Mouse (Mus musculus) CD4-positive, CD25-positive, alpha-beta regulatory T cell, adult 2 months (primary cell): Measurements from ENCODE around the gene Ing2.

Source experiments
- DNase-seq: peaks from one replicate; pipeline ENCODE4 v3.0.0-alpha.2; 2012; ENCODE audit warnings: low read depth, low spot score

Ing2 gene

DNA sequence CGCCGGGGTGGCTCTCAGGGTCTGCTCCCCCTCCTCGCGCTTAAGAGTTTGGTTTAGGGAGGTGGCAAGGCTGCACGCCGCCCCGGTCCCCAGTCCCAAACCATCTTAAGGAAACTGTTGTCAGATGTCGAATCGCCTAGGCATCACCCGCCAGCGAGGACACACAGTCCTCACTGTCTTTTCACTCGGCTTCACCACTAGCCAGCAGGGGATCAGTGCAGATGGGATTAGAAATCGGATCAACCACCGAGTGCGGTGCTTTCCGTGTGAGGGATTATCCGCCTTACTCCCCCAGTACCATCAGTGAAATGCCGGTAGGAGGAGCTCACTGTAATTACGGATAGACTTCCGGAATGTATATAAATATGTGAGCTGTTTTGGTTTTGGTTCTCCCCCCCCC lies 430 bp upstream of the Ing2 start:
- DNase-seq, result peak; percentile 86

- DNase-seq, result peak; percentile 64
Observed at GRCm38 (mm10) chr8:47674140-47674776, 1.1 kb downstream of the Ing2 start.

DNA sequence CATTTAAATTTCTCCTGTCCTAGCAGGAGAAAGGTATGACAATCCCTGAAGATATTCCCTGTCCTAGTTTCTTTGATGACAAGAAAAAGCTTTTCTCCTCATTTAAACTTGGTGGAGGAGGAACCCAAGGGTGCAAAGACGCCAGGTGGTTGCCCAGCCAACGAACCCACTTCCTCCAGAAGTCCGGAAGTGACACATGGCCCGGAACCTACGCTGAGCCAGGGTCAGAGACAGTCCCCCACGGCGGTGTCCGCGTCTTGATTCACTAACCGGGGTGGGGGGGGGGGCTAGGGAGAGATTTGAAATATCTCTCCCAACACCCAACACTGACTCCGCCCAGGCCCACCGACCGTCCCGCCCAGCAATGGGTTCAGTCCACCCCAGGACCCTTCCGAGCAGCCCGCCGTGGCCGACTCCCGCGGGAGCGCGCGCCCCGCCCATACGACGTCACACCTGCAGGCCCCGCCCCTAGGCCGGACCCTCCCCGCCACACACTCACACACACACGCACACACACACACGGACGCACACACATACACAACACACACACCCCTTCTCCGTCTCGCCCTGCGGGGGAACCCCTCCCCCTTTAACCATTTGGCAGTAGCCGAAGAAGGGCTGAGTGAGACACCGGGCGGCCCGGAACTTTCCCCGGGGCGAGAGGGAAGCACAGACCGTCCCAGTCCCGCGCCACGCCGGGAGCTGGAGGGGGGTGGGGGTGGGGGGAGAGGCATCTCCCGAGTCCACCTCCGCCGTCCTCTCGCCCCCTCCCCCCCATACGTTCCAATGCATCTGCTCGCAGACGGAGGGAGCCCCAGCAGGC lies 1.8 kb downstream of the Ing2 start:
- DNase-seq, result peak; percentile 92

DNA sequence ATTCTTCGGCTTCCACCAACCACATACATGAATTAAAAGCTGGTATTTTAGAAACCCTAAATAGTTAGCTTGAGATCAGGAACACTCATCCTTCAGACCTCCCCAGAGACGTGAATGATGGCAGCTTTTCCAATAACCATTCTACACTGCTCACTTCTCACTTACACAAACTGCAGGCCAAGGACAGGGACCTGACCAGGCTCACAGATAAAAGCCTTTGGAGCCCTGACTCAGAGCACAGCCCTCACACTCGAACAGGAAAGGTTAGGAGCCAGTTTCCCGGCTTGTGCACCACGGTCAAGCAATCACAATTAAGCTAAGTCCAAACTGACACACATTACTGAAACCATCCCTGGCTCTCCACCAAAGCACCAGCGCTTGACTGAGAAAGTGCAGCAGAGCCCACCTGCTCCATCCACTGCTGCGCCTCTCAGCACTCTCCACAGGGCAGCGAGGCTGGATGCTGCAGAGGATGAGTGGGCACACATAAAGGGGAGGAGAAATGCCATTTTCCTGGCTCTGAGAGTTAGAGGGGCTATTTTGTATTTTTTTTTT lies 11.0 kb downstream of the Ing2 start:
- DNase-seq, result no peak

GRCm38 (mm10) chr8:47663201-47663600 lies 12.2 kb downstream of the Ing2 start:
- no peak for DNase-seq

DNA sequence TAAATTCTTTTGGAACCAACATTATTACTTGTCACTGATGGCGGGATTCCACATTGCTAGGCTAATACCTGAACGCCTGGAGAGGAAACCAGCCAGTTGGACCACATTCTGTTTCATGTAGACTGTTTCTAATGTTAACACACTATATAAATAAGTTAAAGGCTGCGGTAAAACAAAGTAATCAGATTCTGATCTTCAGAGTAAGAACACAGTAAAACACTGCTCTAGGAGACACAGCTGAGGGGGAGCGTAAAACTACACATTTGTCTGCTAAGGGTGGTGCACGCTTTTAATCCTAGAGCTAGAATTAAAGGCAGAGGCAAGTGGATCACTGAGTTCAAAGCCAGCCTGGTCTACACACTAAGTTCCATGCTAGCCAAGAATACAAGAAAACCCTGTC lies 12.6 kb downstream of the Ing2 start:
- DNase-seq, result no peak

DNA sequence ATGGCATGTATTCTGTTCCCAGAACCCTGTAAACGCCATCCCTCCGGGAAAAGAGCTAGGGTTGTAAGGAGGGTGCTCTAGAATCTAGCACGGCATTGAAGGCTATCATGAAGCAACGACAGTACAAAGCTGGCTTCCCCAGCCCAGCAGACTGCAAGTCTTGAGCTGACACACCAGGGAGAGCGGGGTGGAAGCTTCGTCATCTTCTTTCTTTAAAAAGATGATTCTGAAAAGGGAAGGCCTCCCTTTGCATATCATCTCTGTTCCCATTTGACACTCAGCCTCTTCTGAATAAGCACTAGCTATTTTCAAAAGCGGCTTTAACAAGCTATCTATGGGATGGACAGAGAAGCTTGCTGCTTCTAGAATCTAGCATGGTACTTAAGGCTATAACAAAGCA lies 15.0 kb downstream of the Ing2 start:
- DNase-seq, result no peak

- DNase-seq, result no peak
Observed at GRCm38 (mm10) chr8:47659463-47659862, 15.9 kb downstream of the Ing2 start.

DNA sequence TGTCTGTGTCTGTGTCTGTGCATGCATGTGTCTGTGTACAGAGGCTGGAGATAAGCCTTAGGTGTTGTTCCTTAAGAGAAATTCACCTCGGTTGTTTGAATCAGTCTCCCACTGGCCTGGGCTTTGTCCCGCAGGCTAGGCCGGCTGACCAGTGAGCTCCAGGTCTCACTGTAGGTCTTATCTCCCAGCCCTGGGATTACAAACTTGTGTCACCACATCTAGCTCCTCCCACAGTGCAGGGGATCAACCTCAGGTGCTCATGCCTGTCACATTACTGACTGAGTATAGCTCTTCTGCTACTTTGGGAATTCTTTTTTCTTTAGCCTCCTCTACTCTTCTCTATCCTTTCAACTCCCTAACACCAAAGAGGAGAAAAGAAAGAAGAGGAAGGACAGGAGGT lies 20.9 kb downstream of the Ing2 start:
- no peak for DNase-seq

DNA sequence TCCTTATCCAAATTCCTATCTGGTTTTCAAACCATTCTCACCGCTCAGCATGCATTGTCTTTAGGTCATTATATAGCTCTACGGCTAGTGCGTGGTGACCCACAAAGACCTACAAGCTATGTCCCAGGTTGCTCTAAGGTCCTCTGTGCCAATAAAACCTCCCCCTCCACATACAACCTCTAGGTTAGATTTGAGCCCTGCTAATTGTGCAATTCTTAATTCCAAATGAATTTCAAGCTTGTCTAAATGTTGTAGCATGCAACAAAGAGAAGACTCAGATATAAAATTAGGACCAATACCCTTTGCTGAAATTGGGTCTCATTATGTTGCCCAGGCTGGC lies 22.6 kb downstream of the Ing2 start:
- DNase-seq, result no peak

- no peak for DNase-seq
Observed at GRCm38 (mm10) chr8:47651913-47652736, 23.2 kb downstream of the Ing2 start.

DNA sequence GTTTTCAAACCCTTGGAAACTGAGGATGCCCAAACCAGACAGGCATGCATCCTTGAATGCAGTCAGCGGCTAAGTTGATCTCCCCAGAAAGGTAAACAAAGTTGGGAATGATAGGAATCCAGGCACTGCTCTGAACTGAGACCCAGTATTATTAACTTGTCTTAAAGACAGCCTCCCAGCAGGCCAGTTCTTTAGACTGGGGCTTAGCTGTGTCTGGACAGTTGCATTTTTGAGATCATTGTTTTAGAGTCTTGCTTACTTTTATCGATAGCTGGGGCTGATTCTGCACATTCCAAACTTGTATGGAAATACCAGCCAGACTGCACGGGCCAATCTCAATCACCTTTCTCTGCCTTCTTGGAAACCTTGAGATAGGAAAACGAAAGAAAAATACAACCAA lies 24.5 kb downstream of the Ing2 start:
- no peak for DNase-seq

- DNase-seq, result no peak
Observed at GRCm38 (mm10) chr8:47649551-47649950, 25.8 kb downstream of the Ing2 start.

- DNase-seq, result no peak
Observed at GRCm38 (mm10) chr8:47642514-47643064, 32.8 kb downstream of the Ing2 start.

- no peak for DNase-seq
Observed at GRCm38 (mm10) chr8:47637152-47637551, 38.2 kb downstream of the Ing2 start.

GRCm38 (mm10) chr8:47636032-47636431 lies 39.3 kb downstream of the Ing2 start:
- DNase-seq, result no peak

GRCm38 (mm10) chr8:47634791-47635341 lies 40.5 kb downstream of the Ing2 start:
- DNase-seq, result no peak

DNA sequence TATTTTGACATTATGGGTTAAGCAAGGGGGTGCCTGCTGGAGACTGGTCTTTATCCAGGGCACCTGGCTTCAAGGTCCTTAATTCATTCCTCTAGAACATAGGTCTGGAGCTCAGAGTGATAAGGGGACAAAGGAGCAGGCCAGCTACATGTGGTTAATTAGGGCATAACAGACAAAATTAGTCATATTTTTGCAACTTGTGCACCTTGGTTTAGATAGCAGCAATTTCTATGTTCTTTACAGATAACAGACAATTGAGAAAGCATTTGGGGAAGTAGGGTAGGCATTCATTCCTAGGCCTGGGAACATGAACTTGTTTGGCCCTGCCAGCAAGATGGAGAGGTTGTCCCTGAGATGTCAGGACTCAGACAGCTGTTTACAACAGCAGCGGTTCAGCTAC lies 54.2 kb downstream of the Ing2 start:
- DNase-seq, result no peak
